Mouse (Mus musculus) lung, postnatal 0 days (tissue): ENCODE results near the gene Decr2. TPM values are rescaled to one million over a fixed set of nuclear protein-coding genes. Genes with fewer than 3 reads are reported as not detected.
"Not testable (repeated sequence)": the region's sequence is repeated elsewhere in the genome, so short reads cannot be mapped to it uniquely, and the experiment has no call there.

Source experiments
- ATAC-seq: fragments of 200-750 bp; cut with Nextera tagmentation; 2 replicates; pipeline ENCODE4 v1.8.0; 2017; ENCODE audit warnings: moderate library complexity
- DNase-seq: peaks from one replicate; pipeline ENCODE4 v3.0.0-alpha.2; 2016; ENCODE audit warnings: low spot score
- H3K27ac ChIP-seq: fragments of 300-500 bp; sonication (generic); 2 replicates; pipeline ENCODE4 v1.5.1; 2014; ENCODE audit warnings: antibody characterized with exemption, mild to moderate bottlenecking, low read length, mixed read lengths
- H3K27me3 ChIP-seq: fragments of 300-500 bp; sonication (generic); replicated peaks from 2 replicates; pipeline ENCODE4 v1.6.1; 2014; ENCODE audit warnings: low read length, mixed read lengths; ENCODE audit not compliant: insufficient read depth
- H3K36me3 ChIP-seq: fragments of 300-500 bp; sonication (generic); 2 replicates; pipeline ENCODE4 v1.6.1; 2014; ENCODE audit warnings: low read length, mixed read lengths; ENCODE audit not compliant: insufficient read depth
- H3K4me1 ChIP-seq: fragments of 300-500 bp; sonication (generic); 2 replicates; pipeline ENCODE4 v1.6.1; 2014; ENCODE audit warnings: antibody characterized with exemption, low read depth, low read length, mixed read lengths; ENCODE audit not compliant: insufficient read depth
- H3K4me2 ChIP-seq: fragments of 300-500 bp; sonication (generic); replicated peaks from 2 replicates; pipeline ENCODE4 v1.6.1; 2014; ENCODE audit warnings: low read depth, mild to moderate bottlenecking, low read length, moderate library complexity, mixed read lengths
- H3K4me3 ChIP-seq: fragments of 300-500 bp; sonication (generic); 2 replicates; pipeline ENCODE4 v1.5.1; 2014; ENCODE audit warnings: low read depth, low read length
- H3K9ac ChIP-seq: fragments of 300-500 bp; sonication (generic); replicated peaks from 2 replicates; pipeline ENCODE4 v1.6.1; 2014; ENCODE audit warnings: low read depth, mild to moderate bottlenecking
- H3K9me3 ChIP-seq: fragments of 300-500 bp; sonication (generic); 2 replicates; pipeline ENCODE4 v1.6.1; 2016; ENCODE audit warnings: low read length, mixed read lengths
- CTCF ChIP-seq: IDR thresholded peaks from 2 replicates; pipeline ENCODE4 v1.5.1; 2016; ENCODE audit warnings: antibody characterized with exemption, mild to moderate bottlenecking
- EP300 ChIP-seq: IDR thresholded peaks from 2 replicates; pipeline ENCODE4 v1.6.1; 2016; ENCODE audit warnings: antibody characterized with exemption, mild to moderate bottlenecking, control low read depth
- WGBS: fragments of 180-500 bp; shearing (Covaris S2); extraction: QIAGEN DNeasy Blood & Tissue Kit; methylation state at CpG from one replicate; pipeline ENCODE4 v1.1.7; 2014; 5-methylcytosine and 5-hydroxymethylcytosine counted together
- polyA plus RNA-seq: library from polyadenylated mRNA; unstranded; fragments of >200 nt; fragmentation: Nextera tagmentation; extraction: Ambion mirVana; gene quantifications from 2 replicates; pipeline ENCODE4 v1.2.1, GENCODE M21; 2015

Decr2 gene
- polyA plus RNA-seq, 1 experiment from 2014 or later, result 18.7 TPM

DNA sequence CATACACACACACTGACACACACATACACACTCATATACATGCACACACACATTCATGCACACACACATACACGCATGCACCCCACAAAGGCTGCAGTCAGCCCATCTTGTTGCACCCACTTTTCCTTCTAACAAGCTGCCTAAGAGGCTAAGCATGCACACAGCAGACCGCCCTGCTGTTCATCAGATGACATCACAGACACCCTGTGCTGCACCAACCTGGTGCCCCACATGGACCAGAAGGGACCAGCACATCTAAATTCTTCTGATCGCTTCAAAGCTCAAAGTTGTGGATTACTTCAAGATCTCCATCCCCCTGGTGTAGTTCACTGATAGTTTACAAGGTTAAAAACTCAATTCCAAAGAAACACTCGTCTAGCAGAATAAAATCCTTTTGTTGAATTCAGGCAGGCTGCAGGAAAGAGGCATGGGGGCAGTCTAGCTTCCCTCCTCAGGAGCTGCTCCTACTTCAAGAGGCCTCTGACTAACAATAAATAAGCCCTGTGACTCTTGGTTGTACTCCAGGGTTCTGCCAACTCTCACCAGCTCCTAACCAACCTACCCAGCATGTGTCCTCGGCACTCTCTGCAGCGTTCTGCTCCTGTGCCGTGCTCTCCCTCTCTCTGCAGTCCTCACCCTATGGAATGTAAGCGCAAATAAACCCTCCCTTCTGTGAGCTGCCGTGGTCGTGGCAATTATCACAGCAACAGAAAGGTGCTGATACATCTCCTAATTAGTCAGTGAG, 43.7 kb downstream of the Decr2 start:
- Histone ChIP-seq H3K4me1 (peaks cover 10% of the 10 kb centered on the region; the same call in 1 of the 2 replicates), H3K4me3 (no peak overlapping the region), H3K9ac (no peak overlapping the region), H3K4me2 (no peak overlapping the region), H3K27ac (no peak overlapping the region), H3K27me3 (no peaks in the 10 kb centered on the region), H3K9me3 (no peaks in the 10 kb centered on the region), H3K36me3 (no peaks in the 10 kb centered on the region)
- TF ChIP-seq EP300 (no peak), CTCF (no peak)
- WGBS, result 50% methylated on average over 10 of the region's 10 CpGs
- peak; percentile 56 for DNase-seq
- ATAC-seq, result peak; percentile 56

DNA sequence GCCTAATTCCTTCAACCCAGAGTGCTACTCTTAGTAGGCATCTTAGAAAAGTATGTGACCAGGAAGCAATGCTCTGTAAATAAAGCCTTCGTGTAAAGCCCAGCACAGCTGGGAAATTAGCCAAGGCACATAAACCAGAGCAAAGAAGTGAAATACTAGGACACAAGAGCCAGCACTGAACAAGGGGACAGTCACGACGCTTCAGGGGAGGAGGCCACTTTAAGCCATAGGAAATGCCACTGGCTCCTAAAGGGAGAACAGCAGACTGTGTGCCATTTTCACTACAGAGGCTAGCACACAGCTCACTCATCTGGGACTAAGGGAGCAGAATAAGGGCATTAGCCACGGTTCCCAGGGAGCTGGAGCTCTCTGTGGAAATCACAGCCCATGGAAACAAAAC, 44.9 kb downstream of the Decr2 start:
- Histone ChIP-seq H3K27me3 (no peaks in the 10 kb centered on the region), H3K36me3 (no peaks in the 10 kb centered on the region), H3K4me2 (no peak overlapping the region), H3K9ac (no peak overlapping the region), H3K27ac (0 out of 2 replicates have a peak overlapping the region, but pooled peaks have one; percentile 2), H3K4me3 (no peak overlapping the region), H3K9me3 (no peaks in the 10 kb centered on the region), H3K4me1 (peaks cover 10% of the 10 kb centered on the region; the same call in 1 of the 2 replicates)
- ATAC-seq (peak; percentile 34; the same call in 1 of the 2 replicates), DNase-seq (peak; percentile 68)
- WGBS, result 20% methylated on average over 4 of the region's 4 CpGs
- TF ChIP-seq EP300, result no peak
- no peak for TF ChIP-seq CTCF

- Histone ChIP-seq H3K27ac (peak overlapping the region; percentile 32; the same call in 1 of the 2 replicates), H3K36me3 (no peaks in the 10 kb centered on the region), H3K9me3 (no peaks in the 10 kb centered on the region), H3K4me3 (no peak overlapping the region), H3K4me2 (no peak overlapping the region), H3K27me3 (no peaks in the 10 kb centered on the region), H3K4me1 (peaks cover 10% of the 10 kb centered on the region; the same call in 1 of the 2 replicates), H3K9ac (no peak overlapping the region)
- 27% methylated on average over 5 of the region's 5 CpGs for WGBS
- DNase-seq (peak; percentile 58), ATAC-seq (peak; percentile 65)
- no peak for TF ChIP-seq EP300
- TF ChIP-seq CTCF, result peak; percentile 43
Measured at GRCm38 (mm10) chr17:26043249-26043636, 46.9 kb downstream of the Decr2 start.

DNA sequence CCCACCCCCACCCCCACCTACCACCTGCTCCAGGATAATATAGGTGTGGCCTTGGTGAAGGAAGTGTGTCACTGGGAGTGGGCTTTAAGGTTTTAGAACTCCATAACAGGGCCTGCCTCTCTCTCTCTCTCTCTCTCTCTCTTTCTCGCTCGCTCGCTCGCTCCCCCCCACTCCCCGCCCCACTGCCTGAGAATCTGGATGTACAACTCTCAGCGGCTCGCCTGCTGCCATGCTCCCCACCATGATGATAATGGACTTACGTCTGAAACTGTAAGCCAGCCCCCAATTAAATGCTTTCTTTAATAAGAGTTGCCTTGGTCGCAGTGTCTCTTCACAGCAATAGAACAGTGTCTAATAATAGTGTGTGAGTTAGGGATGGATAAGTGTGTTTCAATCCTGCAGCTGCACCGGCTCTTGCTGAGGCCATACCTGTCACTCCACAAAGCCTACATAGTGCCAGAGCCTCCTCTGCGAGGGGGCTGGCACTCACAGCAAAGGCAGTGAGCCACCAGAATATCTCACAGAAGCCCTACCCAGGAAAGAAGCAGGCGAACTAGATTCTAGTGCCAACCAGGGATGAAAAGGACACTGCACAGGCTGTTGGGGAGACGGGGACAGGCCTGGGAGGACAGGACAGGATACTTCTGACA, 47.4 kb downstream of the Decr2 start:
- peak overlapping the region; percentile 32; the same call in 1 of the 2 replicates for H3K27ac ChIP-seq
- H3K9ac ChIP-seq, result no peak overlapping the region
- H3K4me2 ChIP-seq, result no peak overlapping the region
- no peak for TF ChIP-seq CTCF
- TF ChIP-seq EP300, result no peak
- 80% methylated on average over 12 of the region's 13 CpGs for WGBS
- H3K4me3 ChIP-seq, result no peak overlapping the region
- no peak for ATAC-seq
- H3K4me1 ChIP-seq, result peaks cover 10% of the 10 kb centered on the region; the same call in 1 of the 2 replicates
- no peaks in the 10 kb centered on the region for H3K27me3 ChIP-seq
- no peak for DNase-seq
- no peaks in the 10 kb centered on the region for H3K9me3 ChIP-seq
- H3K36me3 ChIP-seq, result no peaks in the 10 kb centered on the region

- H3K36me3 ChIP-seq, result no peaks in the 10 kb centered on the region
- no peak overlapping the region for H3K27ac ChIP-seq
- peak; percentile 86 for DNase-seq
- ATAC-seq, result peak; percentile 67
- H3K4me3 ChIP-seq, result no peak overlapping the region
- no peaks in the 10 kb centered on the region for H3K9me3 ChIP-seq
- TF ChIP-seq EP300 (no peak), CTCF (peak; percentile 86)
- no peak overlapping the region for H3K9ac ChIP-seq
- WGBS, result 41% methylated on average over 9 of the region's 9 CpGs
- peaks cover 10% of the 10 kb centered on the region; the same call in 1 of the 2 replicates for H3K4me1 ChIP-seq
- H3K4me2 ChIP-seq, result no peak overlapping the region
- no peaks in the 10 kb centered on the region for H3K27me3 ChIP-seq
Measured at GRCm38 (mm10) chr17:26041111-26041802, 48.9 kb downstream of the Decr2 start.

GRCm38 (mm10) chr17:26040711-26041110, 49.4 kb downstream of the Decr2 start:
- not testable (repeated sequence) for H3K27me3 ChIP-seq, H3K27ac ChIP-seq, H3K9ac ChIP-seq, H3K9me3 ChIP-seq, H3K4me3 ChIP-seq, H3K4me2 ChIP-seq, DNase-seq, H3K36me3 ChIP-seq
- H3K4me1 ChIP-seq, result peaks cover 10% of the 10 kb centered on the region; the same call in 1 of the 2 replicates
- ATAC-seq, result 0 out of 2 replicates have a peak, but pooled peaks have one; percentile 18
- 78% methylated on average over 8 of the region's 8 CpGs for WGBS
